Mouse (Mus musculus) adrenal gland, adult (tissue): ENCODE measurements around the gene Tac1.
"Not testable (repeated sequence)": the region's sequence is repeated elsewhere in the genome, so short reads cannot be mapped to it uniquely, and the experiment has no call there.

ENCODE experiments used
- DNase-seq, 2 experiments: peaks; one replicate each; pipeline ENCODE4 v3.0.0; 2022 to 2023; ENCODE audit warnings: low spot score in 1 of 2; ENCODE audit not compliant: inconsistent age in 2 of 2

The Tac1 gene

DNA sequence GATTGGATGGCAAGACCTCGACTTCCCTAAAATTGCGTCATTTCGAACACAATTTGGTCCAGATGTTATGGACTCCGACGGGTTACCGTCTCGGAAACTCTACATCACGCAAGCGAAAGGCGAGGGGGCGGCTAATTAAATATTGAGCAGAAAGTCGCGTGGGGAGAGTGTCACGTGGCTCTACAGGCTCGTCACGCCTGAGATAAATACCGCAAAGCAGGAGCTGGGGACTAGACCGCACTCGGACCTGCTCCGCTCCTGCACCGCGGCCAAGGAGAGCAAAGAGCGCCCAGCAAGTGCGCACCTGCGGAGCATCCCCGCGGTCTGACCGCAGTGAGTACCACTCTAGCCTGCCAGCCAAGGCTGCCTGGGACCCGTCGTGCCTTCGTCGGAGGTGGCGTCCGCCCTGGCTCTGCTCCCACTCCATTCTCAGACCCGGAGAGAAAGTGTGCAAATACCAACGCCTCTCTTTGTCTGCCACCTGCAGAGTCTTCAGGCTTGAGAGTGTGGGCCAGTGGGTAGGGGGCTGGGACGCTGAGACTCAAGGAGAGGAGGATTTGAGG, at the start of gene Tac1:
Tac1 (plus strand) TSS at position 51 of the 563 bp plus-strand sequence.
- no peak for DNase-seq

DNA sequence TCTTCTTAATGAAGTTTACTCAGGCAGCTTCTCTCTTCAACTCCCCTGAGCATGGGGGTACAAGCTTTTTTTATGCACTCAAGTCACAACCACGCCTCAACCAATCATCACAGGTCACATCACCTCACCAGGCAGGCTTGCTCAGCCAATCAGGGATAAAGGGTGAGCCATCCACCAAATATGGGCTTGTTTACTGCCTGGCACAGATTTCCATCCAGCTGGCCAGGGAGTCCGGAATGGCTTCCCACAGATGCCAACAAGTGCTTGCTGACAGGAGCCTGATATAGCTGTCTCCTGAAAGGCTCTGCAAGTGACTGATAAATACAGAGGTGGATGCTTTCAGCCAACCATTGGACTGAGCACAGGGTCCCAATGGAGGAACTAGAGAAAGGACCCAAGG, 11.2 kb upstream of the Tac1 start:
- DNase-seq = not testable (repeated sequence)

DNA sequence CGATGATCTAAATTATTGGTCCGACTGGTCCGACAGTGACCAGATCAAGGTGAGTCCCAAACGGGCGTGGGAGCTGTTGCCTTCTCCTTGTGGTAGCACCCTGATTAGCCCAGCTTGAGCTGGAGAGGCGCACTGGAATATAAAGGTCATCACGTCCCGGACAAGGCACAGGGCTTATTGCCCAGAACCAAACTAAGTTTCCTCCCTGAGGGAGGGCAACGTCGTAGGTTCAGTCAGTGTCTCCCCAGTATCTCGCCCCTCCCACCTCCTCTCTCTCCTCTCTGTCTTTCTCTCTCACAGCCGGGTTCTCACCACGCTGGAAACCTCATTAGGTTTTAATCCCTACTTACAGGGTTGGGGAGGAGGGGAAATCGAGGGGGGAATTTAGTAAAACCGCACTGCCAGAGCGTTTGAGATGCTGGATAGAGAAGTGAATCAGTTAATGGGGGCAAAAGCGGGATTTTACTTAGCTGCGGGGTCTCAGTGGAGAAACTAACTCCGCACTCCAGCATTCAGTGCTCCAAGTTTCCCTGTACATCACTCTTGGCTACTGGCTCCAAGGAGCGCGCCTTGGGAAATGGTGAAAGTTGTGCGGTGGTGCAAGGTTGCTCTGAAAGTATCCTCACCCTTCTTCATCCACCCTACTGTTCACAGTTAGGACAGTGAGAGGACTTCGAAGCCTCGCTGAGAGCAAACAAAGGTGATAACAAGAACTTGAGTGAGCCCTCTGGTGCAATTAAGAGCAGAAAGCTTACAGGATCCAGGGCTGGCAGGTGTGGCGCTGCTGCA, 1.2 kb downstream of the Tac1 start:
- DNase-seq = no peak

DNA sequence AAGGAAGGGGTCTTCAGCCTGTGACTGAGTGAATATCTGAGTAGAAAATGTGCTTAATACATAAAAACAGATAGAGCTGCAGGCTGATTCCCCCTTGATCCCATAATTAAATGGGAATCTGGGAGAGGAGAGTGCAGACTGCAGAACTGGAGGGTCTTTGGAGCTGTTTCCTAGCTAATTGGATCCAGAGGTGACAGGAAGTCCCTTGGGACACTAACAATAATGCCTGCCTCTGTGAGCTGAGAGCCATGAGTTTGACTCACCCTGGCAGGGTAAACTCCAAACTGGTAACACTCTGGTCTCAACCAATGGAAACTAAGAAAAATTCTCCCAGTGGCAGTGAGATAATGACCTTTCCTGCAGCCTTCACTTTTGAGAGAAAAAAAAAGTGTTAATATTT, 3.5 kb downstream of the Tac1 start:
- no peak for DNase-seq

DNA sequence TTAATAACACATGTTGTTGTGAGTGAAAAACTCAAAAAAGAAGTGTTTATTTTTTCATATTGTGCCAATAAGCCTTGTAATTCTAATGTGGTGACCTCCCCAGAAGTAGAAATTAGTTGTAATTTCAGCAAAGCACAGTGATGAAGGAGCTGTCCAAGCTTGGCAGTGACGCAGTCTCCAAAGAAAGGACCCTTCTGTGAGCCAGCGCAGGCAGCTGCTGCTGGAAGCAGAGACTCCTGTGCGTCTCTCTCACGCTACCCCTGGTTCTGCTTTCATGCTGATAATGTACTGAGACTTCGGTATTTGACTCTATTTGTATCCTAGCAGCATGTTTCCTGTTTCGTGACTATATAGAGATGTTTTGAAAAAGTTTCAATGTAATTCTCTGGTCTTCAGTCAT, 7.8 kb downstream of the Tac1 start:
- DNase-seq = no peak

DNA sequence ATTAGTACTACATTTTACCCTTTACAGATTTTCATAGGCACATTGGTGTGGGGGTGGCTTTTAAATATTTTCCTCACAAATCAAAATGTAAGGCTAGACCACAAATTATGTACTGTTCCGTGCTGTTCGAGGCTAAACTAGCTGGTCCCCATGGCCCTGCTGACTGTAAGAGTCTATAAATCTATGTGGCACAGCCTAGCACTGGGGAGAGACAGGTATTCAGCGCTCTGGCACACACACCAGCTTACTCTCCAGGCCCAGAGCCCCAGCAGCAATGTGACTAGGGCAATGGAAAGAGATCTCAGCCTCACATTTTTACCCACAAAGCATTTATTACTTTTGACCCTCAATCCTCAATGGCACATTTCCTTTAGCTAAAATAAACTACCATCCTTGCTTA, 9.9 kb downstream of the Tac1 start:
- DNase-seq = no peak

DNA sequence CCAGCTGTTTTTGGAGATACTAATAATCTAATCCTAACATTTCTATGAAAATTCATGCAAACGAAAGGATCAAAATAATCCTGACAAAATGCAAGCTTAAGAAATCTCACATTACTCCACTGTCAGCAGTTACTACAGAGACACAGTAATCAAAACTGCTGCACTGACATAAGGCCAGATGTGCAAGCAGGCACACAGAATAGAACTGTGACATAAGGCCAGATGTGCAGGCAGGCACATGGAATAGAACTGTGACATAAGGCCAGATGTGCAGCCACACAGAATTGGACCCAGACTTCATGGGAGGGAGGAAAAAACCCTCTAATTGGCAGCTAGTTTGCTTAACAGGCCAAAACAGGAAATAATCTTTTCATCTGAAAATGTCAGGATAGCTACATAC, 16.5 kb downstream of the Tac1 start:
- no peak for DNase-seq

DNA sequence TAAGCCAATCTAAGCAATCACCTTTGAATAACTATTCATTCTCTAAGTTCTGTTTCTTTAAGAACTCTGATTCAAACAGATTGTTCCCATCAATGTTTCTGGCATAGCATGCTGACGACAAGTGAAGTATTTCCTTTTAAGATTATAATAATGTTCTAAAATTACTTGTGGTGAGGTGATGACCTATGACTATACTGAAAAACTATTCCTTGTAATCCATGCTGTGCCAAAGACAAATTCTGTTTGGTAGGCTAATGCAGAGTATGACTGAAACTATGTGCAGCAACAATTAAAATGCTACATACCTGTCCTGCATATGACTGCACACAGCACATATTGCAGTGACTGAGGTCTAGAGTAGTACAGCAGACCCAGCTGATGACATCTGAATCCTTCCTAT, 23.4 kb downstream of the Tac1 start:
- no peak for DNase-seq

DNA sequence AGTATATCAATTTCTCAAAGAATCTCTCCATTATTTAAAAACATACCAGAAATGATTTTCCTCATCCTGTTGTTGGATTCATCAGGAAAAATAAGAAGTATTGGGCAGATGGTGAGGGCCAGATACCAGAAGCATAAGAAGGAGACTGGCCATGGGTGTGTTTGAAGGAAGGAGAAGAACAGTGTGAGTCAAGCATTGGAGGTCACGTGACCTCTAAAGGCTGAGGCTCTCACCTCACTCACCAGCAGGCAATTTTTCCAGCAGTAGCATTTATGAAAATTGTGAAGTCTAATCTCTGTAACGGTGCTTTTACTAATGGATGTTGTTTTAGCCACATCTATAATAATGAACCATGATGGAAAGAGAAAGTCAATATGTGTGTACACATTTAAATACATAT, 39.8 kb downstream of the Tac1 start:
- DNase-seq = no peak

DNA sequence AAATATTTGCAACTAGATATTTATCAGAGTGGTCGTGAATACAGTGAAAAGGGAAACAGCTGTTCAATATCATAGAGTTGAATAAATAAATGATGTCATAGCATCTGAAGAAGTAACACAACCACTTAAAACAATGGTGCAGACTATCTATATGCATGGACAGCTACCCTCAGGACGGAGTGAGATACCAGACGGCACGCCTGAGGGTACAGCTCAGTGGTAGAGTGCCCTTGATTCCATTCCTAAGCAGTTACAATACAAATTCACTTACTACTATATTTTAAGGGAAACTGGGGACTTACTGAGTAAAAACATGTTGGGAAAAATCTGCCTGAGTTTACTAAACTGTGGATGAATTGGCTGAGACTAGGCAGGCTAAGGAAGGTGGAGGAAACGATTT, 43.7 kb downstream of the Tac1 start:
- no peak for DNase-seq

DNA sequence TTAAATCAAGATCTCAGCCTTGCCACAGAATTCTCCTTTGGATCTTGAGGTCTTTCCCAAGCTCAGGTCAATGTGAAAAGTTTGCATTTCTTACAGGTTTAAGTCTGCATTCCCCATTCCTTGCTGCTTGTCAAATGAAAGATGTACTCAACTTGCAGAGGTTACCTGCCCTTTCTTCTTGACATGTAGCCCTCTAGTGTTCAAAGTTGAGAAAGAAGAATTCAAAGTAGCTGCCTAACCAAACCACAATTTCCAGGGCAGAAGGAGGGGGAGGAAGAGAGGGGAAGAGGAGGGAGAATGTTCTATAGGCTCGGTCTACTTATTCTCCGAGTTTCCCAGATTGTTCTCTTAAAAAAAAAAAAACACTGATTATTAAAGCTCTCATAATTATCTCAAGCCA, 45.5 kb downstream of the Tac1 start:
- DNase-seq = no peak

DNA sequence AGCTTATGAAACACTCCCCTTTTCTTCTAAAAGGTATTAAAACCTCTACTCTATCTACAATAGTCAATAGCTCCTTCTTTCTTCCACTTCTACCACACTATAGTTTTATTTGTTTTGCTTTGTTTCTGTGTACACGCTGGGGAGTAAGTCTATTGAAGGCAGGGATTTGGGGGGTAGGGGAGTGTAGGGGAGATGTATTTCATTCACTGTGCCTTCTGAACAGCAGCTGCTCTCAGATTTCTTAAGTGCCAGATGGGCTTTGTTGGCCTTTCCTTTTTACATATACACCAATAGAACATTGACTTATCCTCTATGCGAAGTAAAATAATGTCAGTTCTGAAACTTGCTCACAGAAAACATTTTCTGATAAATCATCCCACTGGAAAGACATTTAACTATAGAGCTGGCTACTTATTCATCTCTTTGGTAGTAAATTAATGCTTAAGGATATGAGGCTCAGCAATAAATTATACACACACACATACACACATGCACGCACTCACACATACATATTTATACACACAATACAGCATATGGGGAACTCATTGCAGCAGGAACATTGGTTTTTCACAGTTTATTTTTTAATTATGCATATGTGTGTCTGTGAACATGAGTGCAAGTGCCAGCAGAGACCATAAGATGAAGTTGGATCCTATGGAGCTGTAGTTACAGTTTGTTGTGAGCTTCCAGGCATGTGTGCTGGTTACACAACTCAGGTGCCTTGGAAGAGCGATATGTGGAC, 46.8 kb downstream of the Tac1 start:
- no peak for DNase-seq

DNA sequence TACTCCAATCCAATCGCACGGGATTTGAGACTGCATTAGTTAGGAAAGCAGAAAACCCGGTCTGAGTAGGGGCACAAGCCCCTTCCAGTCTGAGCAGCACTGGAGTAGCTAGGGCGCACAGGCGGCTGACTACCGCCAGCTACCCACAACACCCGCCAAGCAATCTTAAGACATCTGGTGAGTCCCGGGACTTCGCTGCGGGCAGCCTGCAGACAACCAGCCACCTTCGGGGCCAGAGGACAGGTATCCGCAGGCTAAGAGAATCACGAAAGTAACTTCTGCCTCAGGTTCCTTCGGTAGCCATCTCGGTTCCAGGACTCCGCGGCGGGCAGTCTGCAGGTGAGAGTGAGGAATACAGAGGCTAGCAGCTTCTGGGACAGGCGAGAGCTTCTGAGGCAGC, 59.0 kb downstream of the Tac1 start:
- DNase-seq = not testable (repeated sequence)
